Mouse (Mus musculus) forebrain, embryonic 16.5 days (tissue): Measurements from ENCODE around the gene Mfn2. TPM values are rescaled to one million over a fixed set of nuclear protein-coding genes. Genes with fewer than 3 reads are reported as not detected.
"Not testable (repeated sequence)": the region's sequence is repeated elsewhere in the genome, so short reads cannot be mapped to it uniquely, and the experiment has no call there.

Experiments
- ATAC-seq: fragments of 200-750 bp; cut with Nextera tagmentation; 2 replicates; pipeline ENCODE4 v1.8.0; 2017; ENCODE audit warnings: mild to moderate bottlenecking, moderate library complexity
- H3K27ac ChIP-seq: fragments of 300-500 bp; sonication (generic); 2 replicates; pipeline ENCODE4 v1.5.1; 2014; ENCODE audit warnings: low read length, control low read depth
- H3K27me3 ChIP-seq: fragments of 300-500 bp; sonication (generic); replicated peaks from 2 replicates; pipeline ENCODE4 v1.6.1; 2014; ENCODE audit warnings: low read length; ENCODE audit not compliant: control insufficient read depth, insufficient read depth
- H3K36me3 ChIP-seq: fragments of 300-500 bp; sonication (generic); 2 replicates; pipeline ENCODE4 v1.6.1; 2014; ENCODE audit not compliant: control insufficient read depth, insufficient read depth
- H3K4me1 ChIP-seq: fragments of 300-500 bp; sonication (generic); replicated peaks from 2 replicates; pipeline ENCODE4 v1.6.1; 2014; ENCODE audit warnings: low read length; ENCODE audit not compliant: control insufficient read depth, insufficient read depth
- H3K4me2 ChIP-seq: fragments of 300-500 bp; sonication (generic); 2 replicates; pipeline ENCODE4 v1.6.1; 2014; ENCODE audit warnings: mild to moderate bottlenecking, low read length, control low read depth
- H3K4me3 ChIP-seq: fragments of 300-500 bp; sonication (generic); replicated peaks from 2 replicates; pipeline ENCODE4 v1.5.1; 2014; ENCODE audit warnings: mild to moderate bottlenecking, low read length, control low read depth
- H3K9ac ChIP-seq: fragments of 300-500 bp; sonication (generic); replicated peaks from 2 replicates; pipeline ENCODE4 v1.6.1; 2014; ENCODE audit warnings: low read depth, low read length, control low read depth
- H3K9me3 ChIP-seq: fragments of 300-500 bp; sonication (generic); 2 replicates; pipeline ENCODE4 v1.6.1; 2016; ENCODE audit warnings: low read length; ENCODE audit not compliant: control insufficient read depth
- WGBS: fragments of 180-500 bp; shearing (Covaris S2); extraction: QIAGEN DNeasy Blood & Tissue Kit; methylation state at CpG from one replicate; pipeline ENCODE4 v1.1.7; 2014; 5-methylcytosine and 5-hydroxymethylcytosine counted together
- polyA plus RNA-seq: library from polyadenylated mRNA; unstranded; fragments of >200 nt; fragmentation: Nextera tagmentation; extraction: Ambion mirVana; gene quantifications from 2 replicates; pipeline ENCODE4 v1.2.1, GENCODE M21; 2015

Mfn2 gene
- polyA plus RNA-seq, 1 experiment from 2014 or later = 90.7 TPM

DNA sequence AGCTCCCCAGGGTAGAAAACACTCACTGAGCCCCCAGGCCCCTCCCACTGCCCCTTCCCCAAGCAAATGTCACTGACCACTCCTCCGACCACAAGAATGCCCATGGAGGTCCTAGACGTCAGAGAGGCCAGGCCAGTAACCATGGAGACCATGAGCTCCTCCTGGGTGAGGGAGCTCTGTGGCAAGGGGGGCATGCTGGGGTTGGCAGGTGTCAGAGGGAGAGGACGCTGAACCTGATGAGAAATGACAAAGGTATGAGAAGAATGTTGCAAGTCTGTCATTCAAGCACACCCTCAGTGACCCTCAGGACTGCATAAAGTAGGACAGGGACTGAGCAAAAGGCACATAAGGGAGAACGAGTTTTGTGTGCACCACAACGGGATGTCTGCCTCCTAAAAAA, 24.6 kb downstream of the Mfn2 start:
- Histone ChIP-seq H3K27ac (no peak overlapping the region), H3K36me3 (peaks cover 65% of the 10 kb centered on the region), H3K4me2 (no peak overlapping the region), H3K27me3 (no peaks in the 10 kb centered on the region), H3K9ac (no peak overlapping the region), H3K9me3 (no peaks in the 10 kb centered on the region), H3K4me1 (no peaks in the 10 kb centered on the region), H3K4me3 (no peak overlapping the region)
- WGBS = 64% methylated on average over 5 of the region's 5 CpGs
- no peak for ATAC-seq

- H3K27me3 ChIP-seq = no peaks in the 10 kb centered on the region
- no peak overlapping the region for H3K4me3 ChIP-seq
- H3K9me3 ChIP-seq = no peaks in the 10 kb centered on the region
- 63% methylated on average over 2 of the region's 2 CpGs for WGBS
- H3K4me2 ChIP-seq = no peak overlapping the region
- H3K36me3 ChIP-seq = peaks cover 69% of the 10 kb centered on the region
- H3K9ac ChIP-seq = no peak overlapping the region
- no peak for ATAC-seq
- no peak overlapping the region for H3K27ac ChIP-seq
- H3K4me1 ChIP-seq = no peaks in the 10 kb centered on the region
Measured at GRCm38 (mm10) chr4:147879456-147879855, 25.0 kb downstream of the Mfn2 start.

DNA sequence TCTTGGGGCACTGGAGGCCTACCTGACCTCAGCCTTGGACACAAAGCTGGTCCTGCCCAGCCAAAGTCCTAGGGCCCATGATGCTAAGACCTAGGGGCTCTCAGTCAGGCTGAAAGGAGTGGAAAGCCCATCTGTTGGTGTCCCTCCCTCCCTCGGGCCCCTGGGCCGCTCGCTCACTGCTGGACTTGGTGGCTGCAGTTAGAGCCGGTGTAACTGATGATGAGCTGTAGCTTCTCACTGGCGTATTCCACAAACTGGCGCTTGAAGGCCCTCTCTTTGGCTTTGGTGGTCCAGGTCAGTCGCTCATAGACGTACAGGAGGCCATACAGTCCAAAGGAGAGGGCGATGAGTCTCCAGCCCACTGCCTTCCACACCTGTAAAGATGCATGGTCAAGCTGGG, 26.0 kb downstream of the Mfn2 start:
- Histone ChIP-seq H3K27me3 (no peaks in the 10 kb centered on the region), H3K9ac (no peak overlapping the region), H3K4me3 (no peak overlapping the region), H3K36me3 (peaks cover 73% of the 10 kb centered on the region), H3K4me1 (no peaks in the 10 kb centered on the region), H3K9me3 (no peaks in the 10 kb centered on the region), H3K27ac (no peak overlapping the region), H3K4me2 (no peak overlapping the region)
- no peak for ATAC-seq
- 97% methylated on average over 9 of the region's 9 CpGs for WGBS

DNA sequence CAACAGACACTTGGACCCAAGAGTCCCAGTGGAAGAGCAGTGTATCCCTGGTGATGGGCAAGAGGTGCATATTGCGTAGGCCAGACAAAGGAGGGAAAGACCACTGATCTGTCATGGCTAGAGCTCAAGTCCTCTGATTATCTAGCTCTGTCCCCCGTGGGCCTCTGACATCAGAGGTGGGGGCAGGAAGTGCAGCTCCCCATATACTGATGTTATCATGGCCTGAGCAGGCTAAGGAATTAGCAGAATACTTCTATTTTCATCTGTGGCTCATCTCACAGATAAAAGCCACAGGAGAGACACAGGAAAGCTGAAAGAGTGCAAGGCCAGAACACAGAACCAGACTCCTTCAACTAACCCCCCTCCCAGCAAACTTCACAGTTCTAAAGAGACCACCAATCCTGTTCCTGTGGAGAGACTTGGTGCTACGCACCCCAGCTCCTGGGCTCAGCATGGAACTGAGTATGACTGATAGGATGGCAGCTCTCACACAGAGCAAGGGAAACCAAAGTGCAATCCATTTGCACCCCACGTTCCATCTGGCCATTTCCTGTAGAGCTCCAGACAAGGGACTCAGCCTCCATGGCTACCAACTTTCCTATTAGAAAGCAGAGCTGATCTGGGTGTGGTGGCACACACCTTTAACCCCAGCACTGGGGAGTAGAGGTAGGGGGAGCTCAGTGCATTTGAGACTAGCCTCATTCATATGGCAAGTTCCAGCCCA, 28.5 kb downstream of the Mfn2 start:
- peaks cover 61% of the 10 kb centered on the region for H3K36me3 ChIP-seq
- no peak overlapping the region for H3K27ac ChIP-seq
- no peak overlapping the region for H3K9ac ChIP-seq
- WGBS = 94% methylated on average over 4 of the region's 4 CpGs
- H3K27me3 ChIP-seq = no peaks in the 10 kb centered on the region
- ATAC-seq = no peak
- no peaks in the 10 kb centered on the region for H3K9me3 ChIP-seq
- H3K4me2 ChIP-seq = no peak overlapping the region
- no peak overlapping the region for H3K4me3 ChIP-seq
- no peaks in the 10 kb centered on the region for H3K4me1 ChIP-seq

- Histone ChIP-seq H3K4me2 (peak overlapping the region; percentile 73), H3K27me3 (no peaks in the 10 kb centered on the region), H3K27ac (no peak overlapping the region), H3K4me3 (peak overlapping the region; percentile 94), H3K9ac (peak overlapping the region; percentile 40), H3K4me1 (peaks cover 23% of the 10 kb centered on the region), H3K36me3 (peaks cover 16% of the 10 kb centered on the region; the same call in 1 of the 2 replicates), H3K9me3 (no peaks in the 10 kb centered on the region)
- WGBS = 13% methylated on average over 5 of the region's 5 CpGs
- no peak for ATAC-seq
Measured at GRCm38 (mm10) chr4:147869238-147869637, 35.3 kb downstream of the Mfn2 start.

- Histone ChIP-seq H3K27ac (peak within 1 kb of the TSS; percentile 88), H3K4me2 (peak within 1 kb of the TSS; percentile 73), H3K27me3 (no peaks in the 10 kb centered on the region), H3K36me3 (peaks cover 13% of the 10 kb centered on the region; the same call in 1 of the 2 replicates), H3K4me3 (peak within 1 kb of the TSS; percentile 94), H3K9ac (peak within 1 kb of the TSS; percentile 88), H3K9me3 (no peaks in the 10 kb centered on the region), H3K4me1 (peaks cover 23% of the 10 kb centered on the region)
- under 1% methylated on average over 30 of the region's 30 CpGs for WGBS
- ATAC-seq = peak; percentile 97
Measured at GRCm38 (mm10) chr4:147868450-147869031, 36.0 kb downstream of the Mfn2 start, which contains the start of the genes Miip and Fv1. Gene Miip, minus strand, starts transcription at chr4:147868816. Gene Fv1, plus strand, starts transcription at chr4:147868979.

DNA sequence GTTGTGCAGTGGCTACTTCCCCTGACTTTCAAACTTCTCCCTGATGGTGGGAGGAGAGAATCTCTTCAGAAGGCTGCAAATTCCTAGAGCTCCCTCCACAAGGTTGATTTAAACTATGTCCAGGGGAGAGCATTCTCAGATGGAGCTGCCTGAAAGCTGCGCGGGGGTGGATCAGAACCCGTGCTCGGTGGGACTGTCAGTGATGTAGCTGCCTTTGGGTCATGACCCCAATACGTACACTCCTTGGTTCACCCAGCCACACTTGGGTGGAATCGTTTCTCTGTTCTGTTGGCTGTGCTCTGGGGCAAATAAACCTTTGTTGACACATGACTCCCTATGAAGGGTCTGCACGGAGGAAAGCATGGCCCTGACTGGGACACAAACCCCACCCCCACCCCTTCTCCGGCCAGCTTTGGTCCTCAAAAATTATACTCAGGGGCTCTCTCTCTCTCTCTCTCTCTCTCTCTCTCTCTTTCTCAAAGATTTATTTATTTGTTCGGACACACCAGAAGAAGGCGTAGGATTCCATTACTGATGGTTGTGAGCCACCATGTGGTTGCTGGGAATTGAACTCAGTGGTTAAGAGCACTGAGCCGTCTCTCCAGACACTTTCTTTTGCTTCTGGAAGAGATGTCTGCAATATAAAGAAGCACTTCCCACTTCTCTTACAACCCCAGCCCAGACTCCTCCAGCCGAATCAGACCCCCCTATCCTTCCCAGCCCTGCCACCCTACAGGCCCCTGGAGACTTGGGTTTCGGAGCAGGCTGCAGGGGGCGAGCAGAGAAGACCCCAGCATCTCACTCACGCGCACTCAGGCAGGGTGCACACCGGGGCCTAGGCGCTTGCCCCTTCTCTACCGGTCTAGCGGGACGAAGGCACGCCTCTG, 36.7 kb downstream of the Mfn2 start:
- peaks cover 9% of the 10 kb centered on the region; the same call in 1 of the 2 replicates for H3K36me3 ChIP-seq
- peak; percentile 0; the same call in 1 of the 2 replicates for ATAC-seq
- H3K27me3 ChIP-seq = no peaks in the 10 kb centered on the region
- H3K27ac ChIP-seq = peak overlapping the region; percentile 88
- H3K9ac ChIP-seq = peak overlapping the region; percentile 88
- peak overlapping the region; percentile 94 for H3K4me3 ChIP-seq
- H3K4me2 ChIP-seq = peak overlapping the region; percentile 73
- H3K9me3 ChIP-seq = no peaks in the 10 kb centered on the region
- 7% methylated on average over 22 of the region's 22 CpGs for WGBS
- H3K4me1 ChIP-seq = peaks cover 23% of the 10 kb centered on the region

DNA sequence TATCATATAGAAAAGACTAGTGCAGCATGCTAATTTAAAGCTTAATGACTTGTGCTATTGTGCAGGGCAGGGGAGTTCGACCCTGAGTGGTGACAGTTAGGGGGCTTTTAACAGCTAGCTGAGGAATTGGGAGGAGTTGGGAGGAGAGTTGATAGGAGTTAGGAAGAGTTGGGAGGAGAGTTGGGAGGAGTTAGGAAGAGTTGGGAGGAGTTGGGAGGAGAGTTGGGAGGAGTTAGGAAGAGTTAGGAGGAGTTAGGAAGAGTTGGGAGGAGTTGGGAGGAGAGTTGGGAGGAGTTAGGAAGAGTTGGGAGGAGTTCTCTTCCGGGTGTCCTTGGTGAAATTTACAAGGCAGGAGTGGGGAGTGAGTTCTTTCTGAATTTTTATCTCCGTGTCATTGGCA, 37.7 kb downstream of the Mfn2 start:
- peaks cover 23% of the 10 kb centered on the region for H3K4me1 ChIP-seq
- not testable (repeated sequence) for H3K27ac ChIP-seq, H3K4me3 ChIP-seq, H3K27me3 ChIP-seq, H3K4me2 ChIP-seq, H3K9me3 ChIP-seq, H3K9ac ChIP-seq, H3K36me3 ChIP-seq, ATAC-seq
- 44% methylated on average over 3 of the region's 3 CpGs for WGBS

- WGBS = 98% methylated on average over 9 of the region's 9 CpGs
- Histone ChIP-seq H3K27ac (no peak overlapping the region), H3K4me1 (peaks cover 23% of the 10 kb centered on the region), H3K27me3 (no peaks in the 10 kb centered on the region), H3K4me3 (no peak overlapping the region), H3K36me3 (peaks cover 8% of the 10 kb centered on the region; the same call in 1 of the 2 replicates), H3K9me3 (no peaks in the 10 kb centered on the region), H3K4me2 (no peak overlapping the region), H3K9ac (no peak overlapping the region)
- no peak for ATAC-seq
Measured at GRCm38 (mm10) chr4:147866056-147866455, 38.4 kb downstream of the Mfn2 start.
